Mouse (Mus musculus) heart, postnatal 25 days (tissue): Measurements from ENCODE around the gene Gba2. TPM values are rescaled to one million over a fixed set of nuclear protein-coding genes. Genes with fewer than 3 reads are reported as not detected.
"Not testable (repeated sequence)": the region's sequence is repeated elsewhere in the genome, so short reads cannot be mapped to it uniquely, and the experiment has no call there.

Source experiments
- DNase-seq: peaks from one replicate; pipeline ENCODE4 v3.0.0; 2022; ENCODE audit warnings: low spot score
- intact Hi-C: fragments of 180-260 bp; cut with DNase I; formaldehyde crosslinking; loops from one replicate; pipeline ENCODE4 v1.15.1; 2025
- total RNA-seq, 2 experiments: library from RNA; stranded (reverse); gene quantifications; 2 replicates each; pipeline ENCODE4 v1.2.3; 2021

Gene Gba2
- total RNA-seq, 2 experiments from 2014 or later = 13.5 to 14.3 TPM

- intact Hi-C loops = loop anchor here (5.0 kb wide), 1 partner anchor 116 kb away; the partner anchor contains the start of gene Tesk1
- peak; percentile 52 for DNase-seq
Observed at GRCm38 (mm10) chr4:43558631-43559356, 19.9 kb downstream of the Gba2 start.

GRCm38 (mm10) chr4:43558028-43558630 is 20.5 kb downstream of the Gba2 start:
- no peak for DNase-seq
- intact Hi-C loops = loop anchor here (5.0 kb wide), 1 partner anchor 116 kb away; the partner anchor contains the start of gene Tesk1

DNA sequence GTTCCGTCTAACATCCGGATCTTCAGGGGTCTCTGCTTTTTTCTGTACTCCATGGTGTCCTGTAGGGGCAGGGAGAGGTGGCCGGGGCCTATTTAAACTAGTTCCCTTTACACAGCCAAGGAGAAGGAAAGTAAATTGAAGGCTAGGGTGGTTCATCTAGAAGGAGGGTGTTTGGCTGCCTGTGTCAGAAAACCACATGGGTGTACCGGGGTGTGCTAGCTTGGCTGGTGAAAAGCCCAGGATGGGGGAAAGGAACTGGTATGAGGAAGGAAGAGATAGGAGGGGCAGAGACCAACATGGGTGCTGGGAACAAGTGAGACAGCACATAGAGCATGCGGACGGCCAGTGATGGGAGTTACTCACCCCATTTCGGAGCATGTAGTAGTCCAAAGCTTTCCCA is 22.7 kb downstream of the Gba2 start:
- no peak for DNase-seq
- intact Hi-C loops = loop anchor here (5.0 kb wide), 1 partner anchor 114 kb away; the partner anchor contains the start of gene Tesk1

DNA sequence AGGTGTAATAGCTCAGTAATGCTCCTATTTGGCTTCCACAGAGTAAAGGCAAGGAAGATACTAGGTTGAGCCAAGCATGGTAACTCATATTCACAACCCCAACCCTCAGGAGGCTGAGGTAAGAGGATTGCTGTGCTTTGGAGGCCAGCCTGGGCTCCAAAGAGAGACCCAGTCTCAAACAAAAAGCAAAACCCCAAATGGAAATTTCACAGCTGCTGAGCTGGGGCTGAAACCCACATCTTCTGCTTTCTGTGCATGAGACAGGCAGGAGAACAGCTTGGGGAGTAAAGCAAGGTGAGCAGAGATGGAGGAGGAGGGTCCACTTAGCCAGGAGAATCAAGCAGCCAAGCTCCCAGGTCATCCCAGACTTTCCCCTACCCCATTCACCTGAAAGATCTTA is 24.8 kb downstream of the Gba2 start:
- DNase-seq = no peak
- intact Hi-C loops = no loop called here

- DNase-seq = no peak
- intact Hi-C loops = no loop called here
Observed at GRCm38 (mm10) chr4:43552437-43552836, 26.2 kb downstream of the Gba2 start.

GRCm38 (mm10) chr4:43551854-43552253 is 26.8 kb downstream of the Gba2 start:
- DNase-seq, intact Hi-C loops: not testable (repeated sequence)

GRCm38 (mm10) chr4:43549055-43549454 is 29.6 kb downstream of the Gba2 start:
- intact Hi-C loops = no loop called here
- no peak for DNase-seq

GRCm38 (mm10) chr4:43547160-43547559 is 31.5 kb downstream of the Gba2 start:
- intact Hi-C loops = no loop called here
- DNase-seq = no peak

GRCm38 (mm10) chr4:43546375-43547047 is 32.2 kb downstream of the Gba2 start:
- no peak for DNase-seq
- intact Hi-C loops = no loop called here

DNA sequence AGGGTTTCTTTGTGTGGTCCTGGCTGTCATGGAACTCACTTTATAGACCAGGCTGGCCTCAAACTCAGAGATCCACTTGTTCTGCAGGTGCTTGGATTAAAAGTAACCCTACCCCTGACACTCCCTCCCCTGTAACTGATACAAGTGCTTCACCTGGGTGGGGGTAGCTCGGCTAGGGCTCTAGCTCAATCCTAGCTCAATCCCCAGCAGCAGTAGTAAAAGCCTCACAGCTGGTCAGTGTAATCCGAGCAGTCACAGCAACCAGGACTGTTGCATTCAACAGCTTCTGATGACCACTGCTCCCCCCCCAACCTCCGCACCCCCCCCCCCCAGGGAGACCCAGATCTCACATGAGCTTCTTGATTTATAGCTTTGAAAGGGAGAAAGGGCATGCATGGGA is 36.6 kb downstream of the Gba2 start:
- no peak for DNase-seq
- intact Hi-C loops = no loop called here

GRCm38 (mm10) chr4:43536031-43536430 is 42.6 kb downstream of the Gba2 start:
- DNase-seq = no peak
- intact Hi-C loops = no loop called here

DNA sequence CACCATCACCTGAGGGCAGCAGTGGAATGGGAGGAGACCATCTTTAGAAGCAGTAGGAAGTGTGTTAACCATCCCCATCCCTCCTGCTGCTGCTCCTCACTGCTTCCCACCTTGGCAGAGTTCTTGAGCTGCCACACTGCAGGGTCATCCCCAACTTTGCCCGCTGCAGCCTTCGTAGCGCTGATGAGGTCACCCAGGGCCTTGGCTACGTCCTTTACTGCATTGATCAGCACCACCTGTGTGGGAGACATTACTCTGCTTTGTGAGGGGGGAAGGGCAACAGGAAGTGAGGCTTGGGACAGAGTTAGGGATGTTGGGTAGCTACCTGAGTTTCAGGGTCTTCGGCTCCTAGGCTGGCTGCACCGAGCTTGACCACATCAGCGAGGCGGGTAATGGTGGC is 43.0 kb downstream of the Gba2 start:
- no peak for DNase-seq

GRCm38 (mm10) chr4:43533270-43533669 is 45.4 kb downstream of the Gba2 start:
- no peak for DNase-seq
- intact Hi-C loops = loop anchor here (5.0 kb wide), 2 partner anchors 44 to 179 kb away; partner anchors contain the start of genes Gba2, Olfr71 and Rgp1

More for the DNA sequence above, 43.0 kb downstream of the Gba2 start:
- intact Hi-C loops = no loop called here

GRCm38 (mm10) chr4:43530581-43530980 is 48.1 kb downstream of the Gba2 start:
- intact Hi-C loops = loop anchor here (5.0 kb wide), 2 partner anchors 47 to 182 kb away; partner anchors contain the start of genes Gba2, Olfr71 and Rgp1
- no peak for DNase-seq

DNA sequence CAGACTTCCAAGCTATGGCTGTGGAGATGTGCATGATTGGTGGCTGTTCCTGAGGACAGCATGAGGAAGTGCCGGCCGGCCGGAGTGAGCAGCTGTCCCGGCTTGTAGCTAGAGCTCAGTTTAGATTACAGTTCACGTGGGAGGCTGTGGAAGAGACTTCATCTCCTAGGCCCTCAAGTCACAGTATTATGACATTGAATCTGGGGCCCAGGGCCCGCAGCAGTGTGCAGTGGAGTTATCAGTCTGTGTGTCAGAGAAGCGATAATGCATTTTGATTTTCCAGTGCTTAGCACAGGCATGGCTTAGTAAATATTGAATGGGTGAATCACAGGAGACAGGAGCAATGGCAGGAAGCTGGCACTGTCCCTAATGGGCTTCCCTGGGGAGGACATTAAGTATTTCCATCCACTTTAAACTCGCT is 48.6 kb downstream of the Gba2 start:
- intact Hi-C loops = loop anchor here (5.0 kb wide), 2 partner anchors 47 to 182 kb away; partner anchors contain the start of genes Gba2, Olfr71 and Rgp1
- DNase-seq = no peak

- intact Hi-C loops = no loop called here
- no peak for DNase-seq
Observed at GRCm38 (mm10) chr4:43528487-43528886, 50.2 kb downstream of the Gba2 start.

DNA sequence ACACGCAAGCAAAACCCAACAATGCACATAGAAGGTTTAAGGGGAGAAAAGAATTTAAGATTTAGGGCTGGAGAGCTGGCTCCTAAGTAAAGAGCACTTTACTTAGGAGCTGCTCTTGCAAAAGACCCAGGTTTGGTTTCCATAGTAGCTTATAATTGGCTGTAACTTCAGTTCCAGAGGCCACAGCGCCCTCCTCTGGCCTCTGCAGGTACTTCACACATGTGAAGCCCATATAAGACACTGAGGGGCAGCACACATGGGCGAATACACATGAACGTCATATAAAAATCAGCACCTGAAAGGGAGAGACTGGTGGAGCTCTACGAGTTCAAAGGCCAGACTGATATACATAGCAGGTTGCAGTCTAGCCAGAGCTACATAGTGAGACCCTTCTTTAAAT is 50.8 kb downstream of the Gba2 start:
- intact Hi-C loops = no loop called here
- no peak for DNase-seq

- intact Hi-C loops = no loop called here
- DNase-seq = peak; percentile 63
Observed at GRCm38 (mm10) chr4:43519956-43520355, 58.7 kb downstream of the Gba2 start.

- no peak for DNase-seq
- intact Hi-C loops = no loop called here
Observed at GRCm38 (mm10) chr4:43519551-43519950, 59.1 kb downstream of the Gba2 start.
